Mouse (Mus musculus) heart, adult 2 months (tissue): Measurements from ENCODE around the gene Nt5e. TPM values are rescaled to one million over a fixed set of nuclear protein-coding genes. Genes with fewer than 3 reads are reported as not detected.

ENCODE experiments used
- DNase-seq, 2 experiments: peaks; one replicate each; pipeline ENCODE4 v3.0.0; 2021
- H3K27ac ChIP-seq: fragments of 200-600 bp; 2 replicates; pipeline ENCODE4 v1.8.1; 2022
- H3K27me3 ChIP-seq: fragments of 200-500 bp; 2 replicates; pipeline ENCODE4 v1.6.1; 2012; ENCODE audit warnings: mild to moderate bottlenecking, low read length, inconsistent platforms, mixed read lengths; ENCODE audit not compliant: control insufficient read depth, insufficient read depth
- H3K36me3 ChIP-seq: fragments of 200-500 bp; 2 replicates; pipeline ENCODE4 v1.6.1; 2012; ENCODE audit warnings: low read length, inconsistent platforms; ENCODE audit not compliant: control insufficient read depth, insufficient read depth
- H3K4me1 ChIP-seq: fragments of 200-500 bp; 2 replicates; pipeline ENCODE4 v1.6.1; 2011; ENCODE audit warnings: low read length; ENCODE audit not compliant: control insufficient read depth, insufficient read depth
- H3K4me3 ChIP-seq: fragments of 200-600 bp; 2 replicates; pipeline ENCODE4 v1.8.1; 2022
- H3K79me2 ChIP-seq: fragments of 200-500 bp; replicated peaks from 2 replicates; pipeline ENCODE4 v1.6.1; 2012; ENCODE audit warnings: mild to moderate bottlenecking, inconsistent platforms, low read length, moderate library complexity, mixed read lengths; ENCODE audit not compliant: control insufficient read depth, insufficient read depth
- H3K9ac ChIP-seq: fragments of 200-500 bp; 2 replicates; pipeline ENCODE4 v1.6.1; 2012; ENCODE audit warnings: low read depth, mild to moderate bottlenecking, control low read depth, inconsistent platforms, low read length, mixed read lengths
- CTCF ChIP-seq: fragments of 200-600 bp; IDR thresholded peaks from 2 replicates; pipeline ENCODE4 v1.8.1; 2022; ENCODE audit warnings: antibody characterized with exemption, mild to moderate bottlenecking, moderate library complexity
- EP300 ChIP-seq: fragments of 200-500 bp; IDR thresholded peaks from 2 replicates; pipeline ENCODE4 v1.6.1; 2011; ENCODE audit warnings: low read depth, low read length, control low read depth; ENCODE audit not compliant: insufficient read depth
- POLR2A ChIP-seq: fragments of 200-500 bp; IDR thresholded peaks from 2 replicates; pipeline ENCODE4 v1.6.1; 2011; ENCODE audit warnings: mild to moderate bottlenecking, low read depth, low read length, control low read depth; ENCODE audit not compliant: insufficient read depth
- WGBS: fragments of 180-500 bp; shearing (Covaris S2); methylation state at CpG from one replicate; pipeline ENCODE4 v1.1.7; 2018; 5-methylcytosine and 5-hydroxymethylcytosine counted together
- intact Hi-C: fragments of 180-260 bp; cut with DNase I; formaldehyde crosslinking; loops from one replicate; pipeline ENCODE4 v1.15.1; 2025
- polyA plus RNA-seq: library from polyadenylated mRNA; depleted of rRNA; stranded (reverse); fragments of >200 nt; gene quantifications from 2 replicates; pipeline ENCODE4 v1.2.3, GENCODE M21; 2012; rRNA removed
- total RNA-seq, 2 experiments: library from RNA; stranded (reverse); gene quantifications; 2 replicates each; pipeline ENCODE4 v1.2.3; 2021

The Nt5e gene
- total and polyA plus RNA-seq, 3 experiments, result 8.1 to 15.5 (median 13.4) TPM

DNA sequence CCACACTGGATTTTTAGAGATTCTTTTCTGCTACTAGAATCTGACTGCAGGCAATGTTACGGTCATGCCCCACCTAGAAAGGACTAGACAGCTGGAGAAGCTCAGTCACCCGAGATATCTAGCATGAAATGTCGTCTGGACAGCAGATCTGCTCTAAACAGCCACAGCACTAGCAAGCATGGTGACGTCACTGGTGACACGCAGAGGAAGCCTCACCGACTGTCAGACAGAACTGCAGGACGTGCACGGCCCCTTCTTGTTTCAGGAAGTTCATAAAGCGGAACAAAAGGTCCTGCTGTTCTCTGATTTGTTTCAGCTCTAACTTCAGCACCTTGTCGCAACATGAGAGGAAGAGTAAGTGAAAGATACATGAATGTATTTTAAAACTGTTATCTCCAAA lies 77.1 kb downstream of the Nt5e start:
- Histone ChIP-seq H3K27ac (no peak overlapping the region), H3K36me3 (no peaks in the 10 kb centered on the region; the same call in 1 of the 2 replicates), H3K79me2 (no peaks in the 10 kb centered on the region), H3K4me3 (no peak overlapping the region), H3K27me3 (no peaks in the 10 kb centered on the region), H3K9ac (no peak overlapping the region), H3K4me1 (no peaks in the 10 kb centered on the region)
- peak; percentile 29 to 58 for DNase-seq
- TF ChIP-seq POLR2A (no peak), CTCF (no peak), EP300 (no peak)
- intact Hi-C loops, result loop anchor here (10.0 kb wide), 1 partner anchor 141 kb away; the partner anchor contains the start of gene Zfp949
- 36% methylated on average over 10 of the region's 10 CpGs for WGBS

DNA sequence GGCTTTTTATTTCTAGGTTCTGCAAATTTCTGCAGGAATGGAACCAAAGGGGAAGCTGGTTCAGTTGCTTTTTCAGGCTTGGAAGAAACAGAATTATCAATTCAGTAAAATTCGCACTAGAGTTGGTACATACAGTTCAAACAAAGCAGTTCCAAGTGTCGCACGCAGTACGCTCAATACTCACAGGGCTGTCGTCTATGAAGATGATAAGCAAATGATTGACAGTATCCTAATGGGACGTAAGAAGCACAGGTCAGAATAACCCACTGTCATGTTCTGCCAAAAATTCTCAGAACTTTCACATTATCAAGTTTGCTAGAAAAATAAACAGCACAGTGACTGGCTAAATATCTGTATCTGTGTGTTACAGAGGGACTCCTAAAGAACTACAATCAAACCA lies 77.5 kb downstream of the Nt5e start:
- Histone ChIP-seq H3K27ac (no peak overlapping the region; the same call in 1 of the 2 replicates), H3K9ac (no peak overlapping the region), H3K27me3 (no peaks in the 10 kb centered on the region), H3K79me2 (no peaks in the 10 kb centered on the region), H3K4me1 (no peaks in the 10 kb centered on the region), H3K36me3 (no peaks in the 10 kb centered on the region; the same call in 1 of the 2 replicates), H3K4me3 (no peak overlapping the region)
- DNase-seq, result no peak
- TF ChIP-seq EP300 (no peak), CTCF (no peak), POLR2A (no peak)
- intact Hi-C loops, result loop anchor here (10.0 kb wide), 1 partner anchor 140 kb away; the partner anchor contains the start of gene Zfp949
- 73% methylated on average over 6 of the region's 6 CpGs for WGBS

DNA sequence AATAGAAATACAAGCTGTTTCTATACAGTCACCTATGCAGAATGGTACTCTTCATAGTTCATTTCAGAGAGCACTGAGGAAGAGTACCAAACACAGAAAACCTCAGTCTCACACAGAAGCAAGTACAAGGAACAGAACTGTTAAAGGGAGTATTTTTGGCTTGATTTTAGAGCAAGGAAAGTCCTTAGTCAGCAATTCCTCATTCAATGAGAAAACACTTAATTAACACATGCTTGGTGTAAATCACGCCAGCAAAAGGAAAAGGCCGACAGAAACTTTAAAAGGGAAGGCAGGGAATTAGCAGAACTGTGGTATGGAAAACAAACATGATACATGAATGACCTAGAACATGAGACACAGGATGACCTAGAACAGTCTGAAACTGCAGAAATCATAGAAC lies 83.0 kb downstream of the Nt5e start:
- WGBS, result 87% methylated on average over 2 of the region's 2 CpGs
- Histone ChIP-seq H3K27ac (no peak overlapping the region), H3K4me1 (no peaks in the 10 kb centered on the region), H3K4me3 (no peak overlapping the region), H3K9ac (no peak overlapping the region), H3K36me3 (no peaks in the 10 kb centered on the region), H3K27me3 (no peaks in the 10 kb centered on the region), H3K79me2 (no peaks in the 10 kb centered on the region)
- intact Hi-C loops, result loop anchor here (10.0 kb wide), 1 partner anchor 135 kb away; the partner anchor contains the start of gene Zfp949
- no peak for TF ChIP-seq EP300
- TF ChIP-seq CTCF, result no peak
- no peak for TF ChIP-seq POLR2A
- DNase-seq, result no peak

DNA sequence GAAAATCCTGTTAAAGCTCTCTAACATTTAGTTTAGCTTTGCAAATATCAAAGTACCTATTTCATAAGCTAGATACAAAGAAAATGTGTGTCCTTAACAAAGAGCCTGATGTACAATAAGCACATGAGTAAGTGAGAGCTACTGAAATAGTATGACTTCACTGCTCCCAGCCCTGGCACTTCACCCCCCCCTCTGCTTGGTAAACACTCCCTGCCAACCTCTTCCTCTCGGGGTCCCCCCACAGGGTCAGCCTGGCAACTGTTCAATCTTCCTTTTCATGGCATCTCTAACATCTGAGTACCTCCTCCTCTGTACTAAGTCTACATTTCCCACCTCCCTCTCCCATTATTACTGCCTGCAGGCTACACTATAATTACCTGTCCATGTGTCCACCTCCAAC lies 89.8 kb downstream of the Nt5e start:
- no peak overlapping the region for H3K9ac ChIP-seq
- WGBS, result 63% methylated on average over 1 of the region's 1 CpGs
- intact Hi-C loops, result no loop called here
- H3K27me3 ChIP-seq, result no peaks in the 10 kb centered on the region
- no peak overlapping the region for H3K27ac ChIP-seq
- TF ChIP-seq CTCF (no peak), EP300 (no peak), POLR2A (no peak)
- H3K4me3 ChIP-seq, result no peak overlapping the region
- no peaks in the 10 kb centered on the region for H3K4me1 ChIP-seq
- H3K36me3 ChIP-seq, result no peaks in the 10 kb centered on the region
- no peak for DNase-seq
- no peaks in the 10 kb centered on the region for H3K79me2 ChIP-seq

Other genes with a start within 250 kb of the Nt5e start
- 10 to 100 TPM; 21.0 to 22.8 TPM for gene Snx14, start 111.8 kb downstream of the Nt5e start, total RNA-seq
- gene Snx14, start 111.8 kb downstream of the Nt5e start, polyA plus RNA-seq, result 9.2 and 17.3 TPM in 2 replicates
- under 1 TPM in 1 of 2 experiments, not detected in 1; 0.78 TPM for gene Gm20537, start 129.4 kb downstream of the Nt5e start, total RNA-seq
- gene Gm20537, start 129.4 kb downstream of the Nt5e start, polyA plus RNA-seq, result 0.23 TPM in 1 of 2 replicates, not detected in the other
- 10 to 100 TPM; 60.8 to 64.6 TPM for gene Syncrip, start 155.4 kb downstream of the Nt5e start, total RNA-seq
- 6.6 and 14.3 TPM in 2 replicates for gene Syncrip, start 155.4 kb downstream of the Nt5e start, polyA plus RNA-seq
- 1 to 10 TPM; 6.5 to 6.9 TPM for gene Zfp949, start 220.8 kb downstream of the Nt5e start, total RNA-seq
- gene Zfp949, start 220.8 kb downstream of the Nt5e start, polyA plus RNA-seq, result 2.6 and 4.1 TPM in 2 replicates